ENCODE assay signal across 7 mouse cellular contexts in genomic region chr11:59963364-59964162, GRCm38 (mm10). TPM values are rescaled to one million over a fixed set of nuclear protein-coding genes. Genes with fewer than 3 reads are reported as not detected.
A peak's percentile ranks its signal among the peaks of the same experiment; 100 is the strongest.
DNase-seq lines count a peak whose midpoint lies in the region; ATAC-seq and TF ChIP-seq lines count a peak whose summit lies in the region.

No protein-coding gene starts in this region.

- H3K36me3 ChIP-seq in lung, embryonic 14.5 days (ENCODE audit: insufficient read depth), result peaks cover 20% of the 10 kb centered on the region
- H3K36me3 ChIP-seq in forebrain, embryonic 12.5 days (replicated peaks), result peaks cover 22% of the 10 kb centered on the region
- 0 out of 2 replicates have a peak, but pooled peaks cover 3% of the 10 kb centered on the region for H3K36me3 ChIP-seq in limb, embryonic 11.5 days (ENCODE audit: control insufficient read depth, insufficient read depth, low read length)

- H3K9ac ChIP-seq in lung, embryonic 14.5 days, result peak overlapping the region; percentile 54
- H3K9ac ChIP-seq in forebrain, embryonic 12.5 days, result peak overlapping the region; percentile 55
- H3K9ac ChIP-seq in limb, embryonic 11.5 days (ENCODE audit: low read length), result peak overlapping the region; percentile 47

- H3K4me3 ChIP-seq in lung, embryonic 14.5 days (ENCODE audit: low read depth, low read length), result peak overlapping the region; percentile 42
- peak overlapping the region; percentile 49 for H3K4me3 ChIP-seq in forebrain, embryonic 12.5 days (replicated peaks)
- H3K4me3 ChIP-seq in limb, embryonic 11.5 days (ENCODE audit: low read depth, low read length), result peak overlapping the region; percentile 41
- peak overlapping the region; percentile 50 for H3K4me3 ChIP-seq in olfactory bulb, adult 2 months (ENCODE audit: insufficient read depth, low read depth, low read length)

- peaks cover 17% of the 10 kb centered on the region for H3K27me3 ChIP-seq in lung, embryonic 14.5 days (ENCODE audit: insufficient read depth, low read length)
- peaks cover 32% of the 10 kb centered on the region for H3K27me3 ChIP-seq in forebrain, embryonic 12.5 days
- peaks cover 19% of the 10 kb centered on the region for H3K27me3 ChIP-seq in limb, embryonic 11.5 days (ENCODE audit: control insufficient read depth, insufficient read depth, low read length)

- H3K27ac ChIP-seq in lung, embryonic 14.5 days (ENCODE audit: low read depth), result no peak overlapping the region
- 0 out of 2 replicates have a peak overlapping the region, but pooled peaks have one; percentile 1 for H3K27ac ChIP-seq in forebrain, embryonic 12.5 days
- H3K27ac ChIP-seq in limb, embryonic 11.5 days (replicated peaks; ENCODE audit: low read depth, low read length), result no peak overlapping the region
- no peak overlapping the region for H3K27ac ChIP-seq in olfactory bulb, adult 2 months (ENCODE audit: insufficient read depth, low read depth, low read length)

- no peaks in the 10 kb centered on the region for H3K9me3 ChIP-seq in lung, embryonic 14.5 days (ENCODE audit: low read depth, low read length)
- no peaks in the 10 kb centered on the region for H3K9me3 ChIP-seq in forebrain, embryonic 12.5 days
- no peaks in the 10 kb centered on the region for H3K9me3 ChIP-seq in limb, embryonic 11.5 days (ENCODE audit: control insufficient read depth, low read length)

- TF ChIP-seq POLR2A in olfactory bulb, adult 2 months (IDR thresholded peaks at IDR 0.05; ENCODE audit: insufficient read depth, low read depth, low read length), result no peak

- no peak for TF ChIP-seq CTCF in lung, embryonic 14.5 days (IDR thresholded peaks at IDR 0.05; ENCODE audit: low read depth)
- no peak for TF ChIP-seq CTCF in olfactory bulb, adult 2 months (IDR thresholded peaks at IDR 0.05; ENCODE audit: insufficient read depth, low read depth, low read length)

- ATAC-seq in lung, embryonic 14.5 days (ENCODE audit: insufficient read depth), result no peak
- ATAC-seq in forebrain, embryonic 12.5 days (ENCODE audit: low FRiP score), result no peak
- ATAC-seq in limb, embryonic 11.5 days (ENCODE audit: insufficient number of reproducible peaks, low FRiP score, low TSS enrichment, low read depth), result no peak
- ATAC-seq in megakaryocyte-erythroid progenitor cell, adult 5-6 weeks (replicated peaks; ENCODE audit: low FRiP score, low TSS enrichment, poor library complexity, severe bottlenecking), result no peak

- peaks cover 13% of the 10 kb centered on the region; the same call in 1 of the 2 replicates for H3K4me1 ChIP-seq in lung, embryonic 14.5 days (ENCODE audit: insufficient read depth)
- H3K4me1 ChIP-seq in forebrain, embryonic 12.5 days, result peaks cover 30% of the 10 kb centered on the region
- peaks cover 16% of the 10 kb centered on the region for H3K4me1 ChIP-seq in limb, embryonic 11.5 days (ENCODE audit: control insufficient read depth, insufficient read depth, low read length)
- peaks cover 50% of the 10 kb centered on the region for H3K4me1 ChIP-seq in olfactory bulb, adult 2 months (ENCODE audit: control insufficient read depth, insufficient read depth, low read length)

- 8% methylated on average over 34 of the region's 34 CpGs for WGBS in lung, embryonic 14.5 days
- 6% methylated on average over 34 of the region's 34 CpGs for WGBS in forebrain, embryonic 12.5 days
- WGBS in limb, embryonic 11.5 days, result 9% methylated on average over 34 of the region's 34 CpGs
- WGBS in olfactory bulb, adult 2 months, result 16% methylated on average over 34 of the region's 34 CpGs

- H3K4me2 ChIP-seq in lung, embryonic 14.5 days, result peak overlapping the region; percentile 91
- peak overlapping the region; percentile 90 for H3K4me2 ChIP-seq in forebrain, embryonic 12.5 days
- peak overlapping the region; percentile 92 for H3K4me2 ChIP-seq in limb, embryonic 11.5 days (ENCODE audit: low read depth, severe bottlenecking)

- DNase-seq in lung, embryonic 14.5 days, result peak; percentile 44
- DNase-seq in lung, postnatal 10 days, result no peak
- peak; percentile 39 for DNase-seq in adrenal gland, postnatal 14 days
- peak; percentile 62 for DNase-seq in limb, embryonic 11.5 days (ENCODE audit: low spot score)

RNA-seq across cellular contexts. Expression of gene Rasd1, which starts 1.2 kb away (rescaled TPM):
- 1.7 and 2.2 TPM in 2 replicates for polyA plus RNA-seq in lung, embryonic 14.5 days (2014; fragmentation: Nextera tagmentation; extraction: Ambion mirVana)
- 29.0 and 38.0 TPM in 2 replicates for total RNA-seq in adrenal gland, postnatal 14 days (2021)
- polyA plus RNA-seq in forebrain, embryonic 12.5 days (2016; fragmentation: Nextera tagmentation; extraction: Ambion mirVana), result 0.76 and 1.4 TPM in 2 replicates
- 1.1 and 1.2 TPM in 2 replicates for polyA plus RNA-seq in limb, embryonic 11.5 days (2014; fragmentation: Nextera tagmentation; extraction: Ambion mirVana)
- polyA plus RNA-seq in olfactory bulb, adult 2 months (2012; ENCODE audit: insufficient read depth, insufficient read length, low replicate concordance, missing spikeins), result not detected in 2 replicates
- total RNA-seq in megakaryocyte-erythroid progenitor cell, adult 5-6 weeks (2014; fragmentation: Nextera tagmentation), result 0.89 TPM in 1 of 2 replicates, not detected in the other
- 2.6 TPM in 1 of 2 replicates, not detected in the other for total RNA-seq in megakaryocyte-erythroid progenitor cell, adult 5-6 weeks (2017)

RNA-seq across cellular contexts. Expression of gene Med9, which starts 15.6 kb away (rescaled TPM):
- 48.9 and 50.4 TPM in 2 replicates for polyA plus RNA-seq in lung, embryonic 14.5 days (2014; fragmentation: Nextera tagmentation; extraction: Ambion mirVana)
- 27.0 and 27.8 TPM in 2 replicates for total RNA-seq in adrenal gland, postnatal 14 days (2021)
- 44.2 and 44.7 TPM in 2 replicates for polyA plus RNA-seq in forebrain, embryonic 12.5 days (2016; fragmentation: Nextera tagmentation; extraction: Ambion mirVana)
- 44.9 and 45.5 TPM in 2 replicates for polyA plus RNA-seq in limb, embryonic 11.5 days (2014; fragmentation: Nextera tagmentation; extraction: Ambion mirVana)
- polyA plus RNA-seq in olfactory bulb, adult 2 months (2012; ENCODE audit: insufficient read depth, insufficient read length, low replicate concordance, missing spikeins), result not detected in 2 replicates
- total RNA-seq in megakaryocyte-erythroid progenitor cell, adult 5-6 weeks (2014; fragmentation: Nextera tagmentation), result 23.6 and 25.8 TPM in 2 replicates
- 32.9 and 33.8 TPM in 2 replicates for total RNA-seq in megakaryocyte-erythroid progenitor cell, adult 5-6 weeks (2017)

Comparison
In these comparisons a context has a peak if more than half of its experiments do, and no peak if none do; other contexts are left out.
1. RNA of gene Med9, which starts 15.6 kb away (polyA plus RNA-seq): 48.9 to 50.4 TPM in lung, embryonic 14.5 days, 44.9 to 45.5 TPM in limb, embryonic 11.5 days and 44.2 to 44.7 TPM in forebrain, embryonic 12.5 days; not detected in olfactory bulb, adult 2 months; every median in the first group is over 10 times any median in the second.
2. Peak in every context shown above with its lines, with median percentiles within 50 percentile points of each other: H3K4me2 ChIP-seq, H3K4me3 ChIP-seq and H3K9ac ChIP-seq.